Mouse (Mus musculus) stomach, postnatal 0 days (tissue): ENCODE measurements at regions not wholly inside any gene's neighbourhood (a gene's known extent, or its start where the extent isn't known, plus 50 kb on each side); places are given as distances from the start of the nearest gene placed in this dataset.

Experiments used
- CTCF ChIP-seq: IDR thresholded peaks from 2 replicates; pipeline ENCODE4 v1.5.1; 2016; ENCODE audit warnings: antibody characterized with exemption, low read depth, mild to moderate bottlenecking, moderate library complexity
- EP300 ChIP-seq: optimal IDR thresholded peaks from 2 replicates; pipeline ENCODE3; 2016; ENCODE audit warnings: antibody characterized with exemption

DNA sequence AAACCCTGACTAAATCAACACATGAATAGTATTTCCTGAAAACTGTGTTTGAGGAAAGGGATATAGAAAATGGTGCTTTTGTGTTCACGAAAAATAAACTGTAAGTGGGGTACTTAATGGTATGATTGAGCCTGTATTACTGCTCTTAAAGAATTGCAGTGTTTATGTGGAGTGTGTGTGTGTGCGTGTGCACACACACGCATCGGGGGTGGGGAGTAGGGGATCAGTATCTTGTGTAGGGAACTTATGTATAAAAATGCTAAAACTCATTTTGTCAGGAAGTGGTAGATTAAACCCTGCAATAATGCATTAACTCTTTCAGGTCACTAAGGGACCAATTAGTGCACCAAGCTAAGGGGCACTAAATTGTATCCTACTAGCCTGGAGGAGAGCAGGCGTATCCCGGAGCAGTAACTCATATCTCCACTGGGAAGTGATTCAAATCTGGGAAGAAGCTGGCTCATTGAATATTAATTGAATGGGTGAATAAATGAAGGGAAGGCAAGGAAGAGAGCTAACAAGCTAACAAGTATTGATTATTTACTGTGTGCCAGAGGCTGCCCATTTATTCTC lies 129.3 kb downstream of the Olfm4 start:
- no peak for TF ChIP-seq EP300
- no peak for TF ChIP-seq CTCF
